Mouse (Mus musculus): ENCODE results near the gene Vmn1r94.
"Not testable (repeated sequence)": the region's sequence is repeated elsewhere in the genome, so short reads cannot be mapped to it uniquely, and the experiment has no call there.

The Vmn1r94 gene

GRCm38 (mm10) chr7:20168277-20168676, at the start of gene Vmn1r94:
Gene Vmn1r94, minus strand, starts transcription at chr7:20168377.
- not testable (repeated sequence) for DNase-seq (ENCODE audit: low spot score in 2 of 2)

DNA sequence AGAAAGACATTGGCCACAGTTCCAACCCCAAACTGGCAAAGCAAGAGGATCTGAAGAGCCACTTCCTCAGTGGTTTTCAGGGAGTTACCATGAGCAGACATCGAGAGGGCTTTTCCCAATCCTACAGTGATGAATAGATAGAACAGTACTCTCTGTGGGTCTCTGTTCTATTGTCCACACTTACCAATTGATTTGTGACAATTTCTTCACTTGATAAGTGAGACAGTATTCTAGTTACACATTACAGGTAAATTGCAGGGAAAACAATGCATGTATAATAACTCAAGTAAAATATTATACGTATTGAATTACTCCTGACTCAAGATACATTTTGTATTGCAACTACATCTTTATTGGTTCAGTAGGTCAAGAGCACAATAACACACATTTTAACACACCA, 37.3 kb upstream of the Vmn1r94 start, which contains the start of gene Gm6164:
Gm6164 (minus strand) TSS at position 101 of the 400 bp plus-strand sequence.
- not testable (repeated sequence) for DNase-seq (ENCODE audit: low spot score in 2 of 2)

- not testable (repeated sequence) for DNase-seq (ENCODE audit: low spot score in 2 of 2)
Measured at GRCm38 (mm10) chr7:20193410-20193809, 25.2 kb upstream of the Vmn1r94 start, which contains the start of gene Vmn1r95. Gene Vmn1r95, plus strand, starts transcription at chr7:20193710.

DNA sequence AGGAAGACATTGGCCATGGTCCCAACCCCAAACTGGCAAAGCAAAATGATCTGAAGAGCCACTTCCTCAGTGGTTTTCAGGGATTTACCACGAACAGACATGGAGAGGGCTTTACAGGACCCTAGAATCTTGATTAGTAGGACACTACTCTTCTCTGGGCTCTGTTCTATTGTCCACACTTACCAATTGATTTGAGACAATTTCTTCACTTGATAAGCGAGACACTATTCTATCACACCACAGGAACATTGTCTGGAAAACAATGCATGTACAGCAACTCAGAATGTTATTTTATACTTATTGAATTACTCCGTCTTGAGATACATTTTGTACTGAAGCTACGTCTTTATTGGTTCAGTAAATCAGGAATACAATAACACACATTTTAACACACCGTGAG, 29.2 kb downstream of the Vmn1r94 start, which contains the start of gene Vmn1r93:
Vmn1r93 (minus strand) TSS at position 101 of the 400 bp plus-strand sequence.
- not testable (repeated sequence) for DNase-seq (ENCODE audit: low spot score in 2 of 2)

- not testable (repeated sequence) for DNase-seq (ENCODE audit: low spot score in 2 of 2)
Measured at GRCm38 (mm10) chr7:20122479-20122878, 45.7 kb downstream of the Vmn1r94 start, which contains the start of gene Gm16442. Gene Gm16442, minus strand, starts transcription at chr7:20122579.
